Mouse (Mus musculus) heart, embryonic 13.5 days (tissue): Measurements from ENCODE around the gene Mettl14. TPM values are rescaled to one million over a fixed set of nuclear protein-coding genes. Genes with fewer than 3 reads are reported as not detected.
"Not testable (repeated sequence)": the region's sequence is repeated elsewhere in the genome, so short reads cannot be mapped to it uniquely, and the experiment has no call there.

Experiments used
- ATAC-seq: fragments of 200-750 bp; cut with Nextera tagmentation; 2 replicates; pipeline ENCODE4 v1.8.0; 2017; ENCODE audit warnings: moderate TSS enrichment; ENCODE audit not compliant: insufficient number of reproducible peaks, low FRiP score, low TSS enrichment; ENCODE audit errors: extremely low read depth
- H3K27ac ChIP-seq: fragments of 300-500 bp; sonication (generic); replicated peaks from 2 replicates; pipeline ENCODE4 v1.5.1; 2015; ENCODE audit warnings: moderate library complexity, mild to moderate bottlenecking, inconsistent platforms
- H3K27me3 ChIP-seq: fragments of 300-500 bp; sonication (generic); replicated peaks from 2 replicates; pipeline ENCODE4 v1.6.1; 2015; ENCODE audit warnings: mild to moderate bottlenecking, inconsistent platforms
- H3K36me3 ChIP-seq: fragments of 300-500 bp; sonication (generic); 2 replicates; pipeline ENCODE4 v1.6.1; 2015; ENCODE audit warnings: mild to moderate bottlenecking, inconsistent platforms
- H3K4me1 ChIP-seq: fragments of 300-500 bp; sonication (generic); 2 replicates; pipeline ENCODE4 v1.6.1; 2015; ENCODE audit warnings: inconsistent platforms
- H3K4me2 ChIP-seq: fragments of 300-500 bp; sonication (generic); 2 replicates; pipeline ENCODE4 v1.6.1; 2015; ENCODE audit warnings: inconsistent platforms, mild to moderate bottlenecking, moderate library complexity
- H3K4me3 ChIP-seq: fragments of 300-500 bp; sonication (generic); 2 replicates; pipeline ENCODE4 v1.5.1; 2015; ENCODE audit warnings: moderate library complexity, mild to moderate bottlenecking, inconsistent platforms
- H3K9ac ChIP-seq: fragments of 300-500 bp; sonication (generic); 2 replicates; pipeline ENCODE4 v1.6.1; 2015; ENCODE audit warnings: inconsistent platforms, mild to moderate bottlenecking, moderate library complexity
- H3K9me3 ChIP-seq: fragments of 300-500 bp; sonication (generic); 2 replicates; pipeline ENCODE4 v1.6.1; 2016; ENCODE audit warnings: inconsistent platforms
- WGBS: fragments of 180-500 bp; shearing (Covaris S2); methylation state at CpG from one replicate; pipeline ENCODE4 v1.1.7; 2015; ENCODE audit warnings: mixed read lengths; 5-methylcytosine and 5-hydroxymethylcytosine counted together
- polyA plus RNA-seq: library from polyadenylated mRNA; unstranded; fragments of >200 nt; fragmentation: Nextera tagmentation; extraction: Ambion mirVana; gene quantifications from 2 replicates; pipeline ENCODE4 v1.2.1, GENCODE M21; 2015

Gene Mettl14
- polyA plus RNA-seq, 1 experiment from 2014 or later, result 17.9 TPM

DNA sequence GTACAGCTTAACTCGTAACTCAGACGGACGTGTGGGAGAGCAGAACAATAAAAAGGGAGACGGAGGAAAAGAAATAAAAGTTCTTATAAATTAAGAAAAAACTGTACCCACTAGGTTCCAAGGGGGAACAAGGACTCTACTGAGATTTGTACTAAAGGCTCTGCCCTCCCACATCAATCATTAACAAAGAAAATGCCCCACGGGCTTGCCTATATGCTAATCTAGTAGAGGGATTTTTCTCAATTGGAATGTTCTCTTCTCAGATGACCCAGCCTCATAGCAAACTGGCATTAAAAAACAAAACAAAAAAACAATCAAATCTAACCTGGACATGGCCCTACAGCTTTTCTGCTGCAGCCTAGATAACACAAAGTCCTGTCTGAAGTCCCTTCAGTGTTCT, 9.7 kb upstream of the Mettl14 start:
- Histone ChIP-seq H3K36me3 (no peaks in the 10 kb centered on the region), H3K9me3 (no peaks in the 10 kb centered on the region), H3K27ac (no peak overlapping the region), H3K27me3 (0 out of 2 replicates have a peak, but pooled peaks cover 4% of the 10 kb centered on the region), H3K4me1 (no peaks in the 10 kb centered on the region), H3K4me3 (no peak overlapping the region), H3K9ac (no peak overlapping the region), H3K4me2 (no peak overlapping the region)
- ATAC-seq, result no peak
- 83% methylated on average over 5 of the region's 5 CpGs for WGBS

DNA sequence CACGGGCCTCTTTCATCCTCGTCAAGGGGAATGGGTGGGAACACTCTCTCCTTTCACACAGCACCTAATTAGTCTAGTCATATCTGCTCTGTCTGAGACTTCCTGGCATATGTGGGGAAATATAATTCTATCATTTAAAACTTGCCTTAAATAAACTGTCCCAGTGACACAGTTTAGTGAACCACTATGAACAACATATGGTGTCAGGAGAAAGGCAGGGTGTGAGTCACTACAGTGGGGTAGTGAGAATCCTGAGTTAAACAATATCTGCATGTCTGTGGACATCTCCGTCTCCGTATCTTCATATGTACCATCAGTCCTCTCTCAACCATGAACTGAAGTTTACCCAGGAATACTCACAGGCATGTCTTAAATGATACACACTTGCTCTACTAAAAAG, 5.3 kb upstream of the Mettl14 start:
- Histone ChIP-seq H3K4me2 (no peak overlapping the region), H3K36me3 (no peaks in the 10 kb centered on the region), H3K9ac (no peak overlapping the region), H3K27me3 (peaks cover 8% of the 10 kb centered on the region; the same call in 1 of the 2 replicates), H3K27ac (no peak overlapping the region), H3K4me3 (no peak overlapping the region), H3K9me3 (no peaks in the 10 kb centered on the region), H3K4me1 (no peaks in the 10 kb centered on the region)
- no peak for ATAC-seq
- WGBS, result 70% methylated on average over 4 of the region's 4 CpGs

DNA sequence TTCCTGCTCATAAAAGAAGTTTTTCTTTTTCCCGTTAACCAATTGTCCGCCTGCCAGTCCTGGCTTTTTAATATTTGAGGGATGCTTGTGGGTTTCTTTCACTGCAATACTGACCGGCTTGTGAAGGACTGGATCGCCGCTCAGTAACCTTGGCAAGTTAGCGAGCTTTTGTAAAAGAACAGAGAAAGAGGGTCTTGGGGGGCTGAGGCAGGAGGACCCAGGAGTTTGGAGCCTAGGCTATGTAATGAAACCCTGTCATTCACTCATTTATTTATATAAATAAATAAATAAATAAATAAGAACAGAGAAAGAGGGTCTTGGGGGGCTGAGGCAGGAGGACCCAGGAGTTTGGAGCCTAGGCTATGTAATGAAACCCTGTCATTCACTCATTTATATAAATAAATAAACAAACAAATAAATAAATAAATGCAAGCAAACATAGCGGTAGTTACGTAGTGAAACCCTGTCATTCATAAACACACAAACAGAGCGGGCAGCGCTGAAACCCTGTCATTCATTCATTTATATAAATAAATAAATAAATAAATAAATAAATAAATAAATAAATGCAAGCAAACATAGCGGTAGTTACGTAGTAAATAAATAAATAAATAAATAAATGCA, 361 bp upstream of the Mettl14 start:
- H3K27ac ChIP-seq, result peak overlapping the region; percentile 94
- peak overlapping the region; percentile 88 for H3K4me2 ChIP-seq
- ATAC-seq, H3K9me3 ChIP-seq, H3K36me3 ChIP-seq, H3K27me3 ChIP-seq: not testable (repeated sequence)
- peaks cover 16% of the 10 kb centered on the region for H3K4me1 ChIP-seq
- WGBS, result 16% methylated on average over 12 of the region's 12 CpGs
- H3K4me3 ChIP-seq, result peak overlapping the region; percentile 80
- peak overlapping the region; percentile 90 for H3K9ac ChIP-seq

DNA sequence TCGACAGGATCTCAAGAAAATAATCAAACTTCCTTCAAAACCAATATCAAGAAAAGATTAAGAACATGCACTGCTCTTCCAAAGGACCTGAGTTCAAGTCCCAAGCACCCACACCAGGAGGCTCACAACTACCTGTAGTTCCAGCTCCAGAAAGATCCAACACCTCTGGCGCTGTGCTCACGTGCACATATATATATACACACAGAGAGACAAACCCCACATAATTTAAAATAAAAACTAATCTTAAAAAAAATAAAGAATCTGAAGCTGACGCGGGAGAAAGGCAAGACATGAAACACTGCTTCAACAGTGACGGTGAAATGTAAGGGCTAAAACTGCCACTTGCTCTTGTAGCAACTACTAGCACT, 806 bp downstream of the Mettl14 start:
- peaks cover 16% of the 10 kb centered on the region for H3K4me1 ChIP-seq
- H3K9ac ChIP-seq, result peak overlapping the region; percentile 90
- ATAC-seq, result no peak
- peaks cover 4% of the 10 kb centered on the region; the same call in 1 of the 2 replicates for H3K27me3 ChIP-seq
- WGBS, result 10% methylated on average over 6 of the region's 6 CpGs
- peak overlapping the region; percentile 94 for H3K27ac ChIP-seq
- H3K9me3 ChIP-seq, result no peaks in the 10 kb centered on the region
- H3K4me2 ChIP-seq, result peak overlapping the region; percentile 88
- peaks cover 17% of the 10 kb centered on the region for H3K36me3 ChIP-seq
- H3K4me3 ChIP-seq, result peak overlapping the region; percentile 80

DNA sequence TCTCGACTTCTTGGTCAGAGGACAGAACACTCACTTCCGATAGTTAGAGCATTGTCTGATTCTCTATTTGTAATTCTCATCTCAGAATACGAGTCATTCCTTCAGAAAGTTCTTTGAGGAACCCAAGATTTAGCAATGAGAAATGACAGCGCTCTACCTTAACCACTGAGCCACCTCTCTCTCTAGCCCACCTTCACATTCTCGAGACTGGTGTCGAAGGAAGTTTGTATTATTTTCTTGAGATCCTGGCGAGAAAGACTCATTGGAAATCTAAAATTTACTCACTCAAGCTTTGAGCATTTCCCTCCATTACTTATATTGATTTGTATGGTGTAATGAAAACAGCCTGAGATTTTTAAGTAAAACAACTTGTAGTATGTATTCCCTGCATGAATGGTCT, 1.5 kb downstream of the Mettl14 start:
- Histone ChIP-seq H3K9ac (peak overlapping the region; percentile 90; the same call in 1 of the 2 replicates), H3K4me2 (peak overlapping the region; percentile 88)

DNA sequence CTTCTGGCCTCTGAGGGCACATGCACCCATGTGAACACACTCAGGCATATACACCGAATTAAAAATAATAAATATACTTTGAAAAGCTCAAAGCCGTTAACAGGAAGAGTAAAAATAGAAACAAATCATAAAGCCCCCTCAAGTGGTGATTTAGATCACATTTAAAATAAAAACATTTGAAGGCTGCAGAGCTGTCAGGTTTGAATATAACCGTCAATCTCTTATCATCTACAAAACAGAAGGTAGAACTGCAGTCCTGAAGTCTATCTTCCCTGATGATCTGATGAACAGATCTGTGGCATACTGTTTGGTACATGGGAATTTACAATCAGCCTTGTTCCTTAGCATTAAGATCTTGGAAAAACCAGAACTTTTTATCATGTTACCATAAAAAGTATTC, 9.3 kb downstream of the Mettl14 start:
- Histone ChIP-seq H3K36me3 (peaks cover 70% of the 10 kb centered on the region), H3K4me3 (no peak overlapping the region), H3K4me1 (no peaks in the 10 kb centered on the region), H3K27me3 (no peaks in the 10 kb centered on the region), H3K9me3 (no peaks in the 10 kb centered on the region), H3K4me2 (no peak overlapping the region), H3K27ac (no peak overlapping the region), H3K9ac (no peak overlapping the region)
- 90% methylated on average over 3 of the region's 3 CpGs for WGBS
- no peak for ATAC-seq

More for the DNA sequence above, 1.5 kb downstream of the Mettl14 start:
- H3K9me3 ChIP-seq, result no peaks in the 10 kb centered on the region
- H3K36me3 ChIP-seq, result peaks cover 23% of the 10 kb centered on the region
- ATAC-seq, result no peak
- peaks cover 4% of the 10 kb centered on the region; the same call in 1 of the 2 replicates for H3K27me3 ChIP-seq
- 87% methylated on average over 7 of the region's 7 CpGs for WGBS
- H3K4me1 ChIP-seq, result peaks cover 16% of the 10 kb centered on the region
- no peak overlapping the region for H3K27ac ChIP-seq
- peak overlapping the region; percentile 80 for H3K4me3 ChIP-seq

DNA sequence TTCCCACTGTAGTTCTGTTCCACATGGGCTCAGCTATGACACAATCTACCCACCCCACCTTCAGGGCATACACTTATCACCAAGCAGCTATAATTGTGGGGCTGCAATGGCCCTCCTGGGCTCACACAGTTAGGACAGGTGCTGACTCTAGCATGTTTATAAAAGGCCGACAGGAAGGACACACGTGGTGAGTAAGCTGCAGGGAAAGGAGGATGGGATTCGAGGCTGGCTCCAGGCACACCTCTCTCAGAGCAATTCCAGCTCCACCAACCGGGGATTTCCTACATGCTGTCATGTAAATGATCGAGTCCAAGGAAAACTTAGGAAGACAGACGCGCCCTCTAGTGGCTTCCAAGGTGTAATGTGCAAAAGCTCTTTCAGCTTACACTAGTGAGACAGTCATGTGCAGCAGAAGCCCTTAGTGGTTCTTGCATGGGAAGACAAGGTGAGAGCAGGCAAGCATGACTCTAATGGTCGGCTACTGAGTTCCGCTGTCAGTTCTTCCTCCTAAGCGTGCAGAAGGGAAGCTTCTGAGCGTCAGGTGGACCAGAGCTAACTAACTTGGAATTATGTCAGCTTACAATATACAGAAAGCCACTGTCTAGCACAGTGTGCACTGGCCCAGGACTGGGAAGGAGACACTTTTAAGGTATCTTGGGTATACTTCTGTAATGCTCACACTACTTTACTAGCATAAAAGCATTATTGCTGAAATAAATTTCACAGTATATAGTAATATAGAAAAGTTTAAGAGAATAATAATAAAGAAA, 14.0 kb downstream of the Mettl14 start:
- Histone ChIP-seq H3K9me3 (no peaks in the 10 kb centered on the region), H3K27ac (no peak overlapping the region), H3K9ac (no peak overlapping the region), H3K4me1 (no peaks in the 10 kb centered on the region), H3K36me3 (peaks cover 75% of the 10 kb centered on the region), H3K27me3 (no peaks in the 10 kb centered on the region), H3K4me3 (no peak overlapping the region), H3K4me2 (no peak overlapping the region)
- 24% methylated on average over 11 of the region's 11 CpGs for WGBS
- no peak; the same call in 1 of the 2 replicates for ATAC-seq

DNA sequence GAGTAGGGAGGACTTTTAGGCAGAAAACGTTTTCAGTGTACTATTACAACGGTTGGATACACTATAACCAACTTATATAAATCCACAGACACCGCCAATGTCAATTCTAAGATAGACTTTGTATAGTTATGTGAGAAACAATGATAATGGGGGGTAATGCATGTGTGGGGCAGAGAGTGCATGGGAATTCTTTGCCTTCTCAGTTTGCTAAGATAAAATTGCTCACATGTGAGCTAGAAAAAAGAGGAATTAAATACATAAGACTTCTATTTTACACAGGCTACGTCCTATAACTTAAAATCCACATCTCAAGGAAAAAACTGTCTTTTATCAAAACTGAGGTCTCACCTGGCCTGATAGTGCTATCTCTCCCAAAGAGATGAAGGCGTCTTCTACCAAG, 15.0 kb downstream of the Mettl14 start:
- H3K4me3 ChIP-seq, result no peak overlapping the region
- peaks cover 78% of the 10 kb centered on the region for H3K36me3 ChIP-seq
- H3K4me1 ChIP-seq, result no peaks in the 10 kb centered on the region
- WGBS, result 91% methylated on average over 5 of the region's 5 CpGs
- H3K27me3 ChIP-seq, result no peaks in the 10 kb centered on the region
- no peak for ATAC-seq
- H3K4me2 ChIP-seq, result no peak overlapping the region
- no peak overlapping the region for H3K27ac ChIP-seq
- H3K9me3 ChIP-seq, result no peaks in the 10 kb centered on the region
- no peak overlapping the region for H3K9ac ChIP-seq

DNA sequence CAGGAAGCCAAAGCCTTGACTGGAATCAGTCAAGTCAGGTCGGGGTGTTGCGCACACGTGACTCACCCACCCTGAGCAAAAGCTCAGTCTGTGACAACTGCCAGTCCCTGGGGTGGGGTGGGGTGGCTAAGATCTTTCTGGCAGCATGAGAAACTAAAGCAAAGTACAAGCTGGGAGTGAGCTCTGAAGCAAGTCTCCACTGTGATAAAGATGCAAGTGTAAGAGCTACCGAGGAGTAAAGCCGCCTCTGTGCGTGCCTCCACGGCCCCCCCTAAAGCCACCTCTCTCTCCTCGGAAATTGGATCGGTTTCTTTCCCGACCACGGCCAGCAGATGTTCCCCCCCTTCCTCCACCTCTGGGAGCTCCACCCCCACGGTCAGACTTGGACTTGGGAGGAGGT, 16.7 kb downstream of the Mettl14 start:
- no peaks in the 10 kb centered on the region for H3K9me3 ChIP-seq
- no peak overlapping the region for H3K9ac ChIP-seq
- no peaks in the 10 kb centered on the region for H3K4me1 ChIP-seq
- no peak overlapping the region for H3K4me2 ChIP-seq
- ATAC-seq, result no peak
- H3K36me3 ChIP-seq, result peaks cover 79% of the 10 kb centered on the region
- no peak overlapping the region for H3K4me3 ChIP-seq
- H3K27me3 ChIP-seq, result no peaks in the 10 kb centered on the region
- 84% methylated on average over 12 of the region's 12 CpGs for WGBS
- H3K27ac ChIP-seq, result no peak overlapping the region

DNA sequence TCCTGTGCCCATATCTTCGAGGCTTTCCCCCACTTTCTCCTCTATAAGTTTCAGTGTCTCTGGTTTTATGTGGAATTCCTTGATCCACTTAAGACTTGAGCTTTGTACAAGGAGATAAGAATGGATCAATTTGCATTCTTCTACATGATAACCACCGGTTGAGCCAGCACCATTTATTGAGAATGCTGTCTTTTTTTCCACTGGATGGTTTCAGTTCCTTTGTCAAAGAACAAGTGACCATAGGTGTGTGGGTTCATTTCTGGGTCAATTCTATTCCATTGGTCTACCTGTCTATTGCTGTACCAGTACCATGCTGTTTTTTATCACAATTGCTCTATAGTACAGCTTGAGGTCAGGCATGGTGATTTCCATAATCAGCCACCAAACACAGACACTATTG, 19.1 kb downstream of the Mettl14 start:
- not testable (repeated sequence) for H3K9me3 ChIP-seq, H3K27me3 ChIP-seq, H3K27ac ChIP-seq, H3K9ac ChIP-seq, H3K4me3 ChIP-seq, ATAC-seq, H3K4me2 ChIP-seq, H3K4me1 ChIP-seq
- peaks cover 94% of the 10 kb centered on the region for H3K36me3 ChIP-seq
- 68% methylated on average over 2 of the region's 2 CpGs for WGBS

DNA sequence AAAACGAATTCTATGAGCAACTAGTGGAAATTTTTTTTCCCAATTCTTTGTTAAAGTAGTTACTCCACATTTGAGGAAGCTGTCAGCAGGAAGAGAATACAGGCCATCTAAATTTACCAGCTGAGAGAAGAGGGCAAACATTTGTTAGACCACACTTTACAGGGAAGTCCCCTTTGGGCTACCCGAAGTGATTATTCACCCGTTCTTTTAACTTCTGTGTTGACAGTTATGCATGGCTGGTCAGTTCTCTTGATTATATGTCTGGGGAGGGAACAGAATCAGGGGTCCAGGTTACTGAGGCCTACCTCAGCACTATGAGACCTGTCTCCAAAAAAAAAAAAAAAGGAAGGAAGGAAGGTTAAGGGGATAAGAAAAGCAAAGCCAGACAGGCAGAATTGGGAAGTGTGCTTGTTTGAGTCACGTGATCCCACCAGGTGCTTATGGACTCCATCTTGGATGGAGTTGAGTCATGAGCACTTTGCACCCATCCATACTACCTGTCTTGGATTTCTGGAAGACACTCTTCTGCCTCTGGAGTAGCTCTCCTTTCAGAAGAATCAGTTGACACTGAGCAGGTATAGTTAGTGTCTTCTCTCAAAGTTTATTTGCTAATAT, 29.4 kb downstream of the Mettl14 start:
- peaks cover 35% of the 10 kb centered on the region for H3K4me1 ChIP-seq
- no peak overlapping the region for H3K4me2 ChIP-seq
- no peak overlapping the region for H3K4me3 ChIP-seq
- 54% methylated on average over 4 of the region's 4 CpGs for WGBS
- no peak overlapping the region for H3K9ac ChIP-seq
- H3K27ac ChIP-seq, result no peak overlapping the region
- no peaks in the 10 kb centered on the region for H3K9me3 ChIP-seq
- no peak for ATAC-seq
- peaks cover 93% of the 10 kb centered on the region for H3K36me3 ChIP-seq
- no peaks in the 10 kb centered on the region for H3K27me3 ChIP-seq
